Mouse (Mus musculus) MEL (cell line): ENCODE results near the gene Pin1. TPM values are rescaled to one million over a fixed set of nuclear protein-coding genes. Genes with fewer than 3 reads are reported as not detected.

Experiments used
- DNase-seq: peaks from one replicate; pipeline ENCODE4 v3.0.0; 2011; ENCODE audit warnings: low read depth, low spot score
- H3K27ac ChIP-seq: 2 replicates; pipeline ENCODE4 v1.5.1; 2012; ENCODE audit warnings: low read depth, mild to moderate bottlenecking, control low read depth, low read length, moderate library complexity; ENCODE audit not compliant: control insufficient read depth
- H3K27me3 ChIP-seq, 2 experiments: fragments of 150-350 bp in 1 of 2; sonication (generic) in 1 of 2; 2 replicates each; pipeline ENCODE4 v1.6.1; 2012; ENCODE audit warnings: low read length in 2 of 2, mild to moderate bottlenecking in 2 of 2, improper control_type of control experiment in 1 of 2, moderate library complexity in 1 of 2; ENCODE audit not compliant: insufficient read depth in 2 of 2, control insufficient read depth in 1 of 2
- H3K36me3 ChIP-seq, 2 experiments: 2 replicates each; pipeline ENCODE4 v1.6.1; 2012 to 2014; ENCODE audit warnings: low read length in 2 of 2, improper control_type of control experiment in 1 of 2, inconsistent platforms in 1 of 2, mild to moderate bottlenecking in 1 of 2; ENCODE audit not compliant: insufficient read depth in 2 of 2, control insufficient read depth in 1 of 2
- H3K4me1 ChIP-seq, 2 experiments: fragments of 150-350 bp in 1 of 2; sonication (generic) in 1 of 2; 2 replicates each; pipeline ENCODE4 v1.6.1; 2012; ENCODE audit warnings: low read length in 2 of 2, improper control_type of control experiment in 1 of 2, mild to moderate bottlenecking in 1 of 2; ENCODE audit not compliant: insufficient read depth in 2 of 2, control insufficient read depth in 1 of 2
- H3K4me3 ChIP-seq, 2 experiments: fragments of 150-350 bp in 1 of 2; sonication (generic) in 1 of 2; 2 replicates each; pipeline ENCODE4 v1.5.1; 2012; ENCODE audit warnings: low read depth in 2 of 2, low read length in 2 of 2, mild to moderate bottlenecking in 2 of 2, moderate library complexity in 2 of 2, control low read depth in 1 of 2, improper control_type of control experiment in 1 of 2; ENCODE audit not compliant: control insufficient read depth in 1 of 2, insufficient read depth in 1 of 2
- H3K79me2 ChIP-seq: 2 replicates; pipeline ENCODE4 v1.6.1; 2012; ENCODE audit warnings: mild to moderate bottlenecking, low read length, moderate library complexity; ENCODE audit not compliant: control insufficient read depth, poor library complexity, insufficient read depth
- H3K9ac ChIP-seq: 2 replicates; pipeline ENCODE4 v1.6.1; 2012; ENCODE audit warnings: low read depth, mild to moderate bottlenecking, control low read depth, low read length, moderate library complexity; ENCODE audit not compliant: control insufficient read depth, poor library complexity, severe bottlenecking
- H3K9me3 ChIP-seq: fragments of 150-350 bp; sonication (generic); replicated peaks from 2 replicates; pipeline ENCODE4 v1.6.1; 2012; ENCODE audit warnings: mild to moderate bottlenecking, low read length, improper control_type of control experiment, moderate library complexity; ENCODE audit not compliant: insufficient read depth
- BHLHE40 ChIP-seq: IDR thresholded peaks from 2 replicates; pipeline ENCODE4 v1.6.1; 2012; ENCODE audit warnings: low read depth, mild to moderate bottlenecking, inconsistent platforms, low read length, improper control_type of control experiment, borderline replicate concordance
- CHD1 ChIP-seq: IDR thresholded peaks from 2 replicates; pipeline ENCODE4 v1.6.1; 2012; ENCODE audit warnings: low read depth, mild to moderate bottlenecking, inconsistent platforms, low read length, improper control_type of control experiment
- CHD2 ChIP-seq: IDR thresholded peaks from 2 replicates; pipeline ENCODE4 v1.6.1; 2011; ENCODE audit warnings: low read length, improper control_type of control experiment
- ELF1 ChIP-seq: IDR thresholded peaks from 2 replicates; pipeline ENCODE4 v1.6.1; 2014; ENCODE audit warnings: low read depth, mild to moderate bottlenecking, inconsistent platforms, low read length, improper control_type of control experiment, moderate library complexity
- GABPA ChIP-seq: IDR thresholded peaks from 2 replicates; pipeline ENCODE4 v1.6.1; 2012; ENCODE audit warnings: low read depth, mild to moderate bottlenecking, inconsistent platforms, low read length, improper control_type of control experiment, moderate library complexity
- HCFC1 ChIP-seq: IDR thresholded peaks from 2 replicates; pipeline ENCODE4 v1.6.1; 2012; ENCODE audit warnings: low read depth, mild to moderate bottlenecking, inconsistent platforms, low read length, improper control_type of control experiment, moderate library complexity
- MAFK ChIP-seq: IDR thresholded peaks from 2 replicates; pipeline ENCODE4 v1.6.1; 2011; ENCODE audit warnings: low read depth, mild to moderate bottlenecking, low read length, improper control_type of control experiment, borderline replicate concordance
- MAZ ChIP-seq: IDR thresholded peaks from 2 replicates; pipeline ENCODE4 v1.6.1; 2012; ENCODE audit warnings: low read depth, mild to moderate bottlenecking, inconsistent platforms, low read length, improper control_type of control experiment
- MXI1 ChIP-seq: IDR thresholded peaks from 2 replicates; pipeline ENCODE4 v1.6.1; 2011; ENCODE audit warnings: mild to moderate bottlenecking, low read depth, low read length, improper control_type of control experiment
- MYB ChIP-seq: IDR thresholded peaks from 2 replicates; pipeline ENCODE4 v1.6.1; 2011; ENCODE audit warnings: mild to moderate bottlenecking, low read depth, low read length, improper control_type of control experiment
- NELFE ChIP-seq: IDR thresholded peaks from 2 replicates; pipeline ENCODE4 v1.6.1; 2011; ENCODE audit warnings: low read depth, low read length, improper control_type of control experiment
- NRF1 ChIP-seq: IDR thresholded peaks from 2 replicates; pipeline ENCODE4 v1.6.1; 2014; ENCODE audit warnings: low read depth, mild to moderate bottlenecking, inconsistent platforms, low read length, improper control_type of control experiment, moderate library complexity; ENCODE audit not compliant: poor library complexity, insufficient read depth, severe bottlenecking
- POLR2A ChIP-seq, 2 experiments: IDR thresholded peaks; 2 replicates each; pipeline ENCODE4 v1.6.1; 2011 to 2012; ENCODE audit warnings: low read length in 2 of 2, mild to moderate bottlenecking in 2 of 2, control low read depth in 1 of 2, improper control_type of control experiment in 1 of 2, low read depth in 1 of 2, moderate library complexity in 1 of 2; ENCODE audit not compliant: control insufficient read depth in 1 of 2, insufficient read depth in 1 of 2, poor library complexity in 1 of 2
- POLR2AphosphoS2 ChIP-seq: IDR thresholded peaks from 2 replicates; pipeline ENCODE4 v1.6.1; 2011; ENCODE audit warnings: low read length, improper control_type of control experiment
- POLR2AphosphoS5 ChIP-seq: IDR thresholded peaks from 2 replicates; pipeline ENCODE4 v1.6.1; 2012; ENCODE audit warnings: low read depth, borderline replicate concordance, mild to moderate bottlenecking, inconsistent platforms, low read length, moderate library complexity, mixed read lengths
- RAD21 ChIP-seq: IDR thresholded peaks from 2 replicates; pipeline ENCODE4 v1.6.1; 2011; ENCODE audit warnings: mild to moderate bottlenecking, low read depth, low read length, improper control_type of control experiment
- SIN3A ChIP-seq: IDR thresholded peaks from 2 replicates; pipeline ENCODE4 v1.6.1; 2012; ENCODE audit warnings: low read length, improper control_type of control experiment, inconsistent platforms
- SMC3 ChIP-seq: IDR thresholded peaks from 2 replicates; pipeline ENCODE4 v1.6.1; 2011; ENCODE audit warnings: low read depth, low read length, improper control_type of control experiment
- TBP ChIP-seq: IDR thresholded peaks from 2 replicates; pipeline ENCODE4 v1.8.0; 2011; ENCODE audit warnings: low read depth, low read length, improper control_type of control experiment
- UBTF ChIP-seq: IDR thresholded peaks from 2 replicates; pipeline ENCODE4 v1.6.1; 2012; ENCODE audit warnings: low read depth, mild to moderate bottlenecking, inconsistent platforms, low read length, improper control_type of control experiment, moderate library complexity, borderline replicate concordance; ENCODE audit not compliant: insufficient read depth
- USF1 ChIP-seq: IDR thresholded peaks from 2 replicates; pipeline ENCODE4 v1.6.1; 2014; ENCODE audit warnings: low read depth, mild to moderate bottlenecking, inconsistent platforms, low read length, improper control_type of control experiment, moderate library complexity
- ZKSCAN1 ChIP-seq: IDR thresholded peaks from 2 replicates; pipeline ENCODE4 v1.6.1; 2012; ENCODE audit warnings: low read depth, mild to moderate bottlenecking, inconsistent platforms, low read length, improper control_type of control experiment, moderate library complexity
- ZMIZ1 ChIP-seq: IDR thresholded peaks from 2 replicates; pipeline ENCODE4 v1.6.1; 2012; ENCODE audit warnings: low read depth, mild to moderate bottlenecking, inconsistent platforms, low read length, improper control_type of control experiment, moderate library complexity
- polyA plus RNA-seq, 2 experiments: library from polyadenylated mRNA; stranded (reverse) in 1 of 2; unstranded in 1 of 2; fragments of >175 nt in 1 of 2; fragments of >200 nt in 1 of 2; gene quantifications; 2 replicates each; pipeline versions ENCODE4 v1.2.1 to v1.2.4; 2012; ENCODE audit warnings: low replicate concordance in 2 of 2, low read depth in 1 of 2; ENCODE audit not compliant: insufficient read length in 2 of 2, insufficient read depth in 1 of 2, missing spikeins in 1 of 2
- total RNA-seq: library from RNA; depleted of rRNA; stranded (reverse); fragments of 300-350 nt; gene quantifications from 2 replicates; pipeline ENCODE4 v1.2.3, GENCODE M21; 2012

Pin1 gene
- total and polyA plus RNA-seq, 3 experiments: 136 to 202 (median 201) TPM

- no peak for TF ChIP-seq USF1
- peak; percentile 65; the same call in 1 of the 2 replicates for TF ChIP-seq MXI1
- peak; percentile 62; the same call in 1 of the 2 replicates for TF ChIP-seq TBP
- no peak for TF ChIP-seq CHD1
- TF ChIP-seq ZKSCAN1: 0 out of 2 replicates have a peak, but pooled peaks have one; percentile 42
- 0 out of 2 replicates have a peak, but pooled peaks have one; percentile 23 for TF ChIP-seq MAFK
- peak; percentile 87; the same call in 1 of the 2 replicates for TF ChIP-seq POLR2AphosphoS2
- TF ChIP-seq MYB: 0 out of 2 replicates have a peak, but pooled peaks have one; percentile 26
- peak; percentile 22; the same call in 1 of the 2 replicates for TF ChIP-seq SMC3
- TF ChIP-seq GABPA: no peak
- 0 out of 2 replicates have a peak, but pooled peaks have one; percentile 48 for TF ChIP-seq HCFC1
- no peak for TF ChIP-seq UBTF
- TF ChIP-seq NRF1: no peak
- peak; percentile 78; the same call in 1 of the 2 replicates for TF ChIP-seq SIN3A
- TF ChIP-seq NELFE: no peak
Measured at GRCm38 (mm10) chr9:20666510-20667034, 14.7 kb downstream of the Pin1 start (continued).

GRCm38 (mm10) chr9:20668065-20668464 is 16.2 kb downstream of the Pin1 start:
- Histone ChIP-seq H3K4me3 (no peak overlapping the region), H3K27me3 (no peaks in the 10 kb centered on the region), H3K79me2 (no peaks in the 10 kb centered on the region), H3K27ac (no peak overlapping the region), H3K4me1 (peaks cover 8 to 33% of the 10 kb centered on the region in 2 experiments), H3K9me3 (no peaks in the 10 kb centered on the region), H3K36me3 (peaks cover 2 to 20% of the 10 kb centered on the region in 2 experiments), H3K9ac (no peak overlapping the region)
- no peak for DNase-seq
- peak; percentile 63; the same call in 1 of the 2 replicates for TF ChIP-seq POLR2AphosphoS5
- no peak; a peak in 2 of 4 replicates for TF ChIP-seq POLR2A (IDR thresholded peaks at IDR 0.05; ENCODE audit: control insufficient read depth in 1 of 2, insufficient read depth in 1 of 2, low read depth in 1 of 2, low read length in 2 of 2, poor library complexity in 1 of 2)
- TF ChIP-seq CHD2: no peak
- no peak for TF ChIP-seq TBP
- TF ChIP-seq ZMIZ1: 0 out of 2 replicates have a peak, but pooled peaks have one; percentile 9
- TF ChIP-seq ELF1: no peak
- TF ChIP-seq RAD21: no peak
- TF ChIP-seq BHLHE40: no peak
- TF ChIP-seq MAZ: no peak
- TF ChIP-seq SIN3A: no peak
